Mouse (Mus musculus): ENCODE results near the gene Ywhag.
A peak's percentile ranks its signal among the peaks of the same experiment; 100 is the strongest.

Ywhag gene

GRCm38 (mm10) chr5:135867637-135868593, 66.5 kb downstream of the Ywhag start:
- peaks cover 24% of the 10 kb centered on the region for H3K4me1 ChIP-seq (replicated peaks; ENCODE audit: low read depth, low read length)
- H3K4me3 ChIP-seq (replicated peaks; ENCODE audit: low read length), result peak overlapping the region; percentile 73
- peaks cover 10% of the 10 kb centered on the region for H3K9me3 ChIP-seq (ENCODE audit: low read length)
- no peaks in the 10 kb centered on the region for H3K36me3 ChIP-seq (ENCODE audit: insufficient read depth, low read length)
- TF ChIP-seq NANOG (IDR thresholded peaks at IDR 0.05; ENCODE audit: borderline replicate concordance, low read length) (no peak), CTCF (conservative IDR thresholded peaks at IDR 0.05; ENCODE audit: low read length) (no peak), POU5F1 (IDR thresholded peaks at IDR 0.05; ENCODE audit: borderline replicate concordance, low read length) (no peak)
- peaks cover 86% of the 10 kb centered on the region for H3K27me3 ChIP-seq (ENCODE audit: insufficient read depth, low read length)

GRCm38 (mm10) chr5:135866662-135867061, 67.8 kb downstream of the Ywhag start:
- Histone ChIP-seq H3K36me3 (ENCODE audit: insufficient read depth, low read length) (no peaks in the 10 kb centered on the region), H3K4me1 (replicated peaks; ENCODE audit: low read depth, low read length) (peaks cover 21% of the 10 kb centered on the region), H3K4me3 (replicated peaks; ENCODE audit: low read length) (no peak overlapping the region), H3K27me3 (ENCODE audit: insufficient read depth, low read length) (peaks cover 90% of the 10 kb centered on the region), H3K9me3 (ENCODE audit: low read length) (peaks cover 10% of the 10 kb centered on the region)
- TF ChIP-seq NANOG (IDR thresholded peaks at IDR 0.05; ENCODE audit: borderline replicate concordance, low read length) (no peak), CTCF (conservative IDR thresholded peaks at IDR 0.05; ENCODE audit: low read length) (no peak), POU5F1 (IDR thresholded peaks at IDR 0.05; ENCODE audit: borderline replicate concordance, low read length) (no peak)
